Mouse (Mus musculus): ENCODE measurements at regions not wholly inside any gene's neighbourhood (a gene's known extent, or its start where the extent isn't known, plus 50 kb on each side); places are given as distances from the start of the nearest gene placed in this dataset.
A peak's percentile ranks its signal among the peaks of the same experiment; 100 is the strongest.

GRCm38 (mm10) chr14:76701304-76701703 lies 144.6 kb upstream of the Serp2 start:
- no peak overlapping the region for H3K4me2 ChIP-seq (ENCODE audit: low read depth)
- no peaks in the 10 kb centered on the region for H3K27me3 ChIP-seq (ENCODE audit: control insufficient read depth, insufficient read depth, low read length)
- no peak overlapping the region for H3K4me3 ChIP-seq (ENCODE audit: insufficient read depth in 1 of 2, low read depth in 2 of 2, low read length in 2 of 2)
- TF ChIP-seq EP300 (IDR thresholded peaks at IDR 0.05; ENCODE audit: low read depth), result no peak
- TF ChIP-seq CTCF (IDR thresholded peaks at IDR 0.05; ENCODE audit: low read depth), result no peak
- WGBS (ENCODE audit: insufficient replicate concordance), result 38% methylated on average over 1 of the region's 1 CpGs
- no peak overlapping the region for H3K9ac ChIP-seq (replicated peaks)
- H3K36me3 ChIP-seq (replicated peaks; ENCODE audit: control insufficient read depth, insufficient read depth, low read depth), result no peaks in the 10 kb centered on the region
- no peak for ATAC-seq (ENCODE audit: insufficient read depth)
- peaks cover 0 to 39% of the 10 kb centered on the region in 2 experiments; a peak in 2 of 4 replicates for H3K4me1 ChIP-seq (replicated peaks; ENCODE audit: control insufficient read depth in 2 of 2, insufficient read depth in 2 of 2, low read length in 1 of 2)
- H3K9me3 ChIP-seq (ENCODE audit: control insufficient read depth, low read length), result no peaks in the 10 kb centered on the region
- no peak for DNase-seq (ENCODE audit: low read depth in 3 of 3, low spot score in 3 of 3)
- no peak overlapping the region for H3K27ac ChIP-seq

- Histone ChIP-seq H3K9ac (replicated peaks) (no peak overlapping the region), H3K9me3 (ENCODE audit: control insufficient read depth, low read length) (no peaks in the 10 kb centered on the region), H3K4me1 (replicated peaks; ENCODE audit: control insufficient read depth in 2 of 2, insufficient read depth in 2 of 2, low read length in 1 of 2) (peaks cover 0 to 42% of the 10 kb centered on the region in 2 experiments; a peak in 3 of 4 replicates), H3K27ac (no peak overlapping the region), H3K4me3 (ENCODE audit: insufficient read depth in 1 of 2, low read depth in 2 of 2, low read length in 2 of 2) (no peak overlapping the region), H3K4me2 (ENCODE audit: low read depth) (no peak overlapping the region), H3K27me3 (ENCODE audit: control insufficient read depth, insufficient read depth, low read length) (no peaks in the 10 kb centered on the region), H3K36me3 (replicated peaks; ENCODE audit: control insufficient read depth, insufficient read depth, low read depth) (no peaks in the 10 kb centered on the region)
- no peak for DNase-seq (ENCODE audit: low read depth in 3 of 3, low spot score in 3 of 3)
- WGBS (ENCODE audit: insufficient replicate concordance), result 29% methylated on average over 3 of the region's 3 CpGs
- TF ChIP-seq EP300 (IDR thresholded peaks at IDR 0.05; ENCODE audit: low read depth) (no peak), CTCF (IDR thresholded peaks at IDR 0.05; ENCODE audit: low read depth) (0 out of 2 replicates have a peak, but pooled peaks have one; percentile 2)
- ATAC-seq (ENCODE audit: insufficient read depth), result no peak
Observed at GRCm38 (mm10) chr14:76700796-76701195, 144.1 kb upstream of the Serp2 start.

- Histone ChIP-seq H3K4me1 (replicated peaks; ENCODE audit: control insufficient read depth in 2 of 2, insufficient read depth in 2 of 2, low read length in 1 of 2) (peaks cover 5 to 47% of the 10 kb centered on the region in 2 experiments), H3K27ac (no peak overlapping the region), H3K4me3 (ENCODE audit: insufficient read depth in 1 of 2, low read depth in 2 of 2, low read length in 2 of 2) (no peak overlapping the region), H3K9me3 (ENCODE audit: control insufficient read depth, low read length) (no peaks in the 10 kb centered on the region), H3K27me3 (ENCODE audit: control insufficient read depth, insufficient read depth, low read length) (no peaks in the 10 kb centered on the region), H3K4me2 (ENCODE audit: low read depth) (no peak overlapping the region), H3K9ac (replicated peaks) (no peak overlapping the region), H3K36me3 (replicated peaks; ENCODE audit: control insufficient read depth, insufficient read depth, low read depth) (no peaks in the 10 kb centered on the region)
- WGBS (ENCODE audit: insufficient replicate concordance), result 44% methylated on average over 4 of the region's 4 CpGs
- DNase-seq (ENCODE audit: low read depth in 3 of 3, low spot score in 3 of 3) (no peak), ATAC-seq (ENCODE audit: insufficient read depth) (no peak)
- TF ChIP-seq EP300 (IDR thresholded peaks at IDR 0.05; ENCODE audit: low read depth) (no peak), CTCF (IDR thresholded peaks at IDR 0.05; ENCODE audit: low read depth) (no peak)
Observed at GRCm38 (mm10) chr14:76700190-76700589, 143.5 kb upstream of the Serp2 start.

GRCm38 (mm10) chr14:76698718-76699402 lies 142.2 kb upstream of the Serp2 start:
- TF ChIP-seq EP300 (IDR thresholded peaks at IDR 0.05; ENCODE audit: low read depth), result no peak
- TF ChIP-seq CTCF (IDR thresholded peaks at IDR 0.05; ENCODE audit: low read depth), result no peak
- H3K27ac ChIP-seq, result no peak overlapping the region
- H3K9ac ChIP-seq (replicated peaks), result no peak overlapping the region
- H3K4me1 ChIP-seq (replicated peaks; ENCODE audit: control insufficient read depth in 2 of 2, insufficient read depth in 2 of 2, low read length in 1 of 2), result peaks cover 5 to 53% of the 10 kb centered on the region in 2 experiments
- H3K9me3 ChIP-seq (ENCODE audit: control insufficient read depth, low read length), result no peaks in the 10 kb centered on the region
- DNase-seq (ENCODE audit: low read depth in 3 of 3, low spot score in 3 of 3), result no peak
- H3K36me3 ChIP-seq (replicated peaks; ENCODE audit: control insufficient read depth, insufficient read depth, low read depth), result no peaks in the 10 kb centered on the region
- no peak overlapping the region for H3K4me2 ChIP-seq (ENCODE audit: low read depth)
- no peaks in the 10 kb centered on the region for H3K27me3 ChIP-seq (ENCODE audit: control insufficient read depth, insufficient read depth, low read length)
- 56% methylated on average over 4 of the region's 4 CpGs for WGBS (ENCODE audit: insufficient replicate concordance)
- no peak overlapping the region for H3K4me3 ChIP-seq (ENCODE audit: insufficient read depth in 1 of 2, low read depth in 2 of 2, low read length in 2 of 2)
- no peak for ATAC-seq (ENCODE audit: insufficient read depth)

GRCm38 (mm10) chr14:76696729-76697128 lies 140.0 kb upstream of the Serp2 start:
- Histone ChIP-seq H3K9ac (replicated peaks) (no peak overlapping the region), H3K27me3 (ENCODE audit: control insufficient read depth, insufficient read depth, low read length) (no peaks in the 10 kb centered on the region), H3K4me1 (replicated peaks; ENCODE audit: control insufficient read depth in 2 of 2, insufficient read depth in 2 of 2, low read length in 1 of 2) (peaks cover 5 to 50% of the 10 kb centered on the region in 2 experiments), H3K36me3 (replicated peaks; ENCODE audit: control insufficient read depth, insufficient read depth, low read depth) (no peaks in the 10 kb centered on the region), H3K27ac (no peak overlapping the region), H3K4me3 (ENCODE audit: insufficient read depth in 1 of 2, low read depth in 2 of 2, low read length in 2 of 2) (no peak overlapping the region), H3K4me2 (ENCODE audit: low read depth) (no peak overlapping the region), H3K9me3 (ENCODE audit: control insufficient read depth, low read length) (no peaks in the 10 kb centered on the region)
- no peak for DNase-seq (ENCODE audit: low read depth in 3 of 3, low spot score in 3 of 3)
- no peak for ATAC-seq (ENCODE audit: insufficient read depth)
- whole genome bisulfite sequencing (ENCODE audit: insufficient replicate concordance), result 33% methylated on average over 4 of the region's 4 CpGs
- no peak for TF ChIP-seq CTCF (IDR thresholded peaks at IDR 0.05; ENCODE audit: low read depth)
- no peak for TF ChIP-seq EP300 (IDR thresholded peaks at IDR 0.05; ENCODE audit: low read depth)

All from liver, embryonic 14.5 days (tissue).